Mouse (Mus musculus) forebrain, embryonic 13.5 days (tissue): ENCODE measurements at regions not wholly inside any gene's neighbourhood (a gene's known extent, or its start where the extent isn't known, plus 50 kb on each side); places are given as distances from the start of the nearest gene placed in this dataset.

Experiments used
- ATAC-seq: fragments of 200-750 bp; cut with Nextera tagmentation; 2 replicates; pipeline ENCODE4 v1.8.0; 2017
- H3K27ac ChIP-seq: fragments of 300-500 bp; sonication (generic); 2 replicates; pipeline ENCODE4 v1.5.1; 2015; ENCODE audit warnings: inconsistent platforms, mild to moderate bottlenecking, moderate library complexity
- H3K27me3 ChIP-seq: fragments of 300-500 bp; sonication (generic); 2 replicates; pipeline ENCODE4 v1.6.1; 2015; ENCODE audit warnings: mild to moderate bottlenecking, inconsistent platforms
- H3K36me3 ChIP-seq: fragments of 300-500 bp; sonication (generic); 2 replicates; pipeline ENCODE4 v1.6.1; 2015; ENCODE audit warnings: mild to moderate bottlenecking, inconsistent platforms; ENCODE audit not compliant: poor library complexity, severe bottlenecking
- H3K4me1 ChIP-seq: fragments of 300-500 bp; sonication (generic); 2 replicates; pipeline ENCODE4 v1.6.1; 2015; ENCODE audit warnings: inconsistent platforms
- H3K4me2 ChIP-seq: fragments of 300-500 bp; sonication (generic); 2 replicates; pipeline ENCODE4 v1.6.1; 2015; ENCODE audit warnings: inconsistent platforms, mild to moderate bottlenecking, moderate library complexity
- H3K4me3 ChIP-seq: fragments of 300-500 bp; sonication (generic); 2 replicates; pipeline ENCODE4 v1.5.1; 2015; ENCODE audit warnings: mild to moderate bottlenecking, inconsistent platforms
- H3K9ac ChIP-seq: fragments of 300-500 bp; sonication (generic); 2 replicates; pipeline ENCODE4 v1.6.1; 2015; ENCODE audit warnings: mild to moderate bottlenecking, inconsistent platforms
- H3K9me3 ChIP-seq: fragments of 300-500 bp; sonication (generic); replicated peaks from 2 replicates; pipeline ENCODE4 v1.6.1; 2016; ENCODE audit warnings: inconsistent platforms
- WGBS: fragments of 180-500 bp; shearing (Covaris S2); methylation state at CpG from one replicate; pipeline ENCODE4 v1.1.7; 2015; 5-methylcytosine and 5-hydroxymethylcytosine counted together

GRCm38 (mm10) chr4:98228193-98228592 lies 154.9 kb downstream of the Tm2d1 start:
- Histone ChIP-seq H3K27ac (no peak overlapping the region), H3K4me1 (peaks cover 8% of the 10 kb centered on the region)

GRCm38 (mm10) chr4:98224366-98224765 lies 158.7 kb downstream of the Tm2d1 start:
- Histone ChIP-seq H3K4me1 (peaks cover 8% of the 10 kb centered on the region), H3K4me3 (no peak overlapping the region), H3K9me3 (no peaks in the 10 kb centered on the region), H3K27ac (no peak overlapping the region), H3K27me3 (no peaks in the 10 kb centered on the region), H3K36me3 (no peaks in the 10 kb centered on the region), H3K9ac (no peak overlapping the region), H3K4me2 (no peak overlapping the region)
- ATAC-seq, result no peak
- WGBS, result 71% methylated on average over 7 of the region's 7 CpGs

More at GRCm38 (mm10) chr4:98228193-98228592, 154.9 kb downstream of the Tm2d1 start:
- Histone ChIP-seq H3K27me3 (no peaks in the 10 kb centered on the region), H3K9me3 (no peaks in the 10 kb centered on the region), H3K9ac (no peak overlapping the region), H3K4me2 (no peak overlapping the region), H3K36me3 (no peaks in the 10 kb centered on the region), H3K4me3 (no peak overlapping the region)
- WGBS, result 92% methylated on average over 4 of the region's 4 CpGs
- ATAC-seq, result no peak

GRCm38 (mm10) chr4:98223429-98223828 lies 159.7 kb downstream of the Tm2d1 start:
- H3K4me1 ChIP-seq, result peaks cover 8% of the 10 kb centered on the region
- no peak overlapping the region for H3K4me3 ChIP-seq
- no peak overlapping the region for H3K9ac ChIP-seq
- H3K27me3 ChIP-seq, result no peaks in the 10 kb centered on the region
- no peaks in the 10 kb centered on the region for H3K36me3 ChIP-seq
- no peak for ATAC-seq
- no peaks in the 10 kb centered on the region for H3K9me3 ChIP-seq
- 43% methylated on average over 8 of the region's 8 CpGs for WGBS
- no peak overlapping the region for H3K27ac ChIP-seq
- no peak overlapping the region for H3K4me2 ChIP-seq

- Histone ChIP-seq H3K9ac (no peak overlapping the region), H3K27me3 (no peaks in the 10 kb centered on the region), H3K4me2 (no peak overlapping the region), H3K4me3 (no peak overlapping the region), H3K4me1 (peaks cover 8% of the 10 kb centered on the region), H3K27ac (no peak overlapping the region), H3K36me3 (no peaks in the 10 kb centered on the region), H3K9me3 (no peaks in the 10 kb centered on the region)
- ATAC-seq, result no peak
- 87% methylated on average over 4 of the region's 4 CpGs for WGBS
Measured at GRCm38 (mm10) chr4:98221566-98221965, 161.5 kb downstream of the Tm2d1 start.

- Histone ChIP-seq H3K27ac (no peak overlapping the region), H3K9me3 (no peaks in the 10 kb centered on the region), H3K4me3 (no peak overlapping the region), H3K36me3 (no peaks in the 10 kb centered on the region), H3K4me2 (no peak overlapping the region), H3K4me1 (no peaks in the 10 kb centered on the region), H3K9ac (no peak overlapping the region), H3K27me3 (no peaks in the 10 kb centered on the region)
- 0 out of 2 replicates have a peak, but pooled peaks have one; percentile 19 for ATAC-seq
- 87% methylated on average over 5 of the region's 5 CpGs for WGBS
Measured at GRCm38 (mm10) chr4:98215218-98215617, 167.9 kb downstream of the Tm2d1 start.

- H3K9ac ChIP-seq, result no peak overlapping the region
- H3K27ac ChIP-seq, result no peak overlapping the region
- WGBS, result 90% methylated on average over 8 of the region's 8 CpGs
- no peaks in the 10 kb centered on the region for H3K9me3 ChIP-seq
- no peaks in the 10 kb centered on the region for H3K36me3 ChIP-seq
- H3K4me1 ChIP-seq, result no peaks in the 10 kb centered on the region
- no peaks in the 10 kb centered on the region for H3K27me3 ChIP-seq
- H3K4me2 ChIP-seq, result no peak overlapping the region
- no peak overlapping the region for H3K4me3 ChIP-seq
- ATAC-seq, result no peak
Measured at GRCm38 (mm10) chr4:98207446-98207845, 175.7 kb downstream of the Tm2d1 start.

GRCm38 (mm10) chr4:98206245-98206970 lies 176.7 kb downstream of the Tm2d1 start:
- H3K36me3 ChIP-seq, result no peaks in the 10 kb centered on the region
- no peak overlapping the region for H3K4me3 ChIP-seq
- no peak for ATAC-seq
- H3K4me1 ChIP-seq, result no peaks in the 10 kb centered on the region
- H3K9me3 ChIP-seq, result no peaks in the 10 kb centered on the region
- no peaks in the 10 kb centered on the region for H3K27me3 ChIP-seq
- no peak overlapping the region for H3K27ac ChIP-seq
- H3K4me2 ChIP-seq, result no peak overlapping the region
- WGBS, result 56% methylated on average over 6 of the region's 6 CpGs
- no peak overlapping the region for H3K9ac ChIP-seq

GRCm38 (mm10) chr4:98203129-98203528 lies 180.0 kb downstream of the Tm2d1 start:
- Histone ChIP-seq H3K4me2 (no peak overlapping the region), H3K27me3 (no peaks in the 10 kb centered on the region), H3K4me3 (no peak overlapping the region), H3K9me3 (no peaks in the 10 kb centered on the region), H3K4me1 (no peaks in the 10 kb centered on the region), H3K36me3 (no peaks in the 10 kb centered on the region), H3K27ac (no peak overlapping the region), H3K9ac (no peak overlapping the region)
- 84% methylated on average over 3 of the region's 3 CpGs for WGBS
- ATAC-seq, result no peak

GRCm38 (mm10) chr4:98202232-98202631 lies 180.9 kb downstream of the Tm2d1 start:
- Histone ChIP-seq H3K9ac (no peak overlapping the region), H3K4me2 (no peak overlapping the region), H3K27me3 (no peaks in the 10 kb centered on the region), H3K4me1 (no peaks in the 10 kb centered on the region), H3K9me3 (no peaks in the 10 kb centered on the region), H3K36me3 (no peaks in the 10 kb centered on the region), H3K27ac (no peak overlapping the region), H3K4me3 (no peak overlapping the region)
- ATAC-seq, result no peak
- 84% methylated on average over 2 of the region's 2 CpGs for WGBS

GRCm38 (mm10) chr4:98201102-98201501 lies 182.0 kb downstream of the Tm2d1 start:
- 87% methylated on average over 3 of the region's 3 CpGs for WGBS

GRCm38 (mm10) chr4:98200701-98201100 lies 182.4 kb downstream of the Tm2d1 start:
- Histone ChIP-seq H3K27me3 (no peaks in the 10 kb centered on the region), H3K9me3 (no peaks in the 10 kb centered on the region), H3K9ac (no peak overlapping the region), H3K36me3 (no peaks in the 10 kb centered on the region), H3K4me1 (no peaks in the 10 kb centered on the region), H3K27ac (no peak overlapping the region), H3K4me3 (no peak overlapping the region), H3K4me2 (no peak overlapping the region)
- 83% methylated on average over 1 of the region's 1 CpGs for WGBS
- no peak for ATAC-seq

More at GRCm38 (mm10) chr4:98201102-98201501, 182.0 kb downstream of the Tm2d1 start:
- ATAC-seq, result no peak
- H3K27me3 ChIP-seq, result no peaks in the 10 kb centered on the region
- no peak overlapping the region for H3K4me3 ChIP-seq
- no peaks in the 10 kb centered on the region for H3K4me1 ChIP-seq
- H3K27ac ChIP-seq, result no peak overlapping the region
- H3K9me3 ChIP-seq, result no peaks in the 10 kb centered on the region
- H3K9ac ChIP-seq, result no peak overlapping the region
- no peak overlapping the region for H3K4me2 ChIP-seq
- H3K36me3 ChIP-seq, result no peaks in the 10 kb centered on the region

GRCm38 (mm10) chr4:98190318-98190717 lies 192.8 kb downstream of the Tm2d1 start:
- Histone ChIP-seq H3K27ac (no peak overlapping the region), H3K4me3 (no peak overlapping the region), H3K9me3 (no peaks in the 10 kb centered on the region), H3K9ac (no peak overlapping the region), H3K4me1 (no peaks in the 10 kb centered on the region), H3K27me3 (no peaks in the 10 kb centered on the region), H3K4me2 (no peak overlapping the region), H3K36me3 (no peaks in the 10 kb centered on the region)
- ATAC-seq, result no peak
- WGBS, result 96% methylated on average over 3 of the region's 3 CpGs

GRCm38 (mm10) chr4:98189894-98190293 lies 193.2 kb downstream of the Tm2d1 start:
- no peaks in the 10 kb centered on the region for H3K27me3 ChIP-seq

More at GRCm38 (mm10) chr4:98189894-98190293, 193.2 kb downstream of the Tm2d1 start:
- no peaks in the 10 kb centered on the region for H3K9me3 ChIP-seq
- no peak overlapping the region for H3K4me2 ChIP-seq
- no peaks in the 10 kb centered on the region for H3K4me1 ChIP-seq
- WGBS, result 78% methylated on average over 1 of the region's 1 CpGs
- ATAC-seq, result no peak
- no peak overlapping the region for H3K27ac ChIP-seq
- H3K9ac ChIP-seq, result no peak overlapping the region
- H3K4me3 ChIP-seq, result no peak overlapping the region
- no peaks in the 10 kb centered on the region for H3K36me3 ChIP-seq
